Mouse (Mus musculus) embryonic facial prominence, embryonic 14.5 days (tissue): ENCODE measurements around the gene Arl5a. TPM values are rescaled to one million over a fixed set of nuclear protein-coding genes. Genes with fewer than 3 reads are reported as not detected.

ENCODE experiments used
- ATAC-seq: fragments of 200-750 bp; cut with Nextera tagmentation; 2 replicates; pipeline ENCODE4 v1.8.0; 2017; ENCODE audit warnings: low read depth, moderate number of reproducible peaks, moderate TSS enrichment
- DNase-seq: peaks from one replicate; pipeline ENCODE4 v3.0.0-alpha.2; 2015; ENCODE audit warnings: low spot score
- H3K27ac ChIP-seq: fragments of 300-500 bp; sonication (generic); replicated peaks from 2 replicates; pipeline ENCODE4 v1.5.1; 2014; ENCODE audit warnings: low read depth, mild to moderate bottlenecking, low read length, moderate library complexity
- H3K27me3 ChIP-seq: fragments of 300-500 bp; sonication (generic); replicated peaks from 2 replicates; pipeline ENCODE4 v1.6.1; 2014; ENCODE audit warnings: low read length; ENCODE audit not compliant: control insufficient read depth, insufficient read depth
- H3K36me3 ChIP-seq: fragments of 300-500 bp; sonication (generic); 2 replicates; pipeline ENCODE4 v1.6.1; 2014; ENCODE audit warnings: low read length, mixed read lengths; ENCODE audit not compliant: control insufficient read depth, insufficient read depth
- H3K4me1 ChIP-seq: fragments of 300-500 bp; sonication (generic); 2 replicates; pipeline ENCODE4 v1.6.1; 2014; ENCODE audit warnings: antibody characterized with exemption, low read length; ENCODE audit not compliant: control insufficient read depth, insufficient read depth
- H3K4me2 ChIP-seq: fragments of 300-500 bp; sonication (generic); 2 replicates; pipeline ENCODE4 v1.6.1; 2014; ENCODE audit warnings: low read depth, mild to moderate bottlenecking, low read length, moderate library complexity, mixed read lengths
- H3K4me3 ChIP-seq: fragments of 300-500 bp; sonication (generic); 2 replicates; pipeline ENCODE4 v1.5.1; 2014; ENCODE audit warnings: low read depth, mild to moderate bottlenecking, low read length
- H3K9ac ChIP-seq: fragments of 300-500 bp; sonication (generic); 2 replicates; pipeline ENCODE4 v1.6.1; 2014; ENCODE audit warnings: low read depth, mild to moderate bottlenecking, low read length, moderate library complexity, mixed read lengths
- H3K9me3 ChIP-seq: fragments of 300-500 bp; sonication (generic); 2 replicates; pipeline ENCODE4 v1.6.1; 2016; ENCODE audit warnings: low read length; ENCODE audit not compliant: control insufficient read depth
- WGBS: fragments of 180-500 bp; shearing (Covaris S2); extraction: QIAGEN DNeasy Blood & Tissue Kit; methylation state at CpG from one replicate; pipeline ENCODE4 v1.1.7; 2014; 5-methylcytosine and 5-hydroxymethylcytosine counted together
- polyA plus RNA-seq: library from polyadenylated mRNA; unstranded; fragments of >200 nt; fragmentation: Nextera tagmentation; extraction: Ambion mirVana; gene quantifications from 2 replicates; pipeline ENCODE4 v1.2.1, GENCODE M21; 2014

Gene Arl5a
- polyA plus RNA-seq, 1 experiment from 2014 or later: 66.8 TPM

DNA sequence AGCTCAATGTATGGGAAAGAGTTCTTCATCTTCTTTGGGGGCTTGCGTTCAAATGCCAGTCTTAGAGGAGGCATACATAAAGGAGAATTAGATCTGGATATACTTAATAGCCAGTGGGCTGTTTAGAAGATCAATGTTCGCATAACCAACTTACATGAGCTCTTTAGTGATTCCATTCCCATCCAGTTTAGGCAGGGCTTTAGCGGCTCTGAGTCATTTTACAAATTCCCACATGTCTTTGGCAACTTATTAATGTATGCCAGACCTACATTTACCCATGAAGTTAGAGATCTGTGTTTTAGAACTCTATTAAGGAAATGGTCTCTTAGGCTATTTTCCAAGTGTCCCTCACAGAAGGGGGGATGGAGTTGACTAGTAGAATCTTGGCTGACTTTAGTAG is 1.3 kb upstream of the Arl5a start:
- Histone ChIP-seq H3K4me3 (peak overlapping the region; percentile 97; the same call in 1 of the 2 replicates), H3K9me3 (no peaks in the 10 kb centered on the region), H3K4me1 (peaks cover 24% of the 10 kb centered on the region), H3K9ac (no peak overlapping the region), H3K36me3 (no peaks in the 10 kb centered on the region), H3K27me3 (no peaks in the 10 kb centered on the region), H3K27ac (no peak overlapping the region), H3K4me2 (peak overlapping the region; percentile 73)
- WGBS: 68% methylated on average over 3 of the region's 3 CpGs
- ATAC-seq: no peak
- no peak for DNase-seq

DNA sequence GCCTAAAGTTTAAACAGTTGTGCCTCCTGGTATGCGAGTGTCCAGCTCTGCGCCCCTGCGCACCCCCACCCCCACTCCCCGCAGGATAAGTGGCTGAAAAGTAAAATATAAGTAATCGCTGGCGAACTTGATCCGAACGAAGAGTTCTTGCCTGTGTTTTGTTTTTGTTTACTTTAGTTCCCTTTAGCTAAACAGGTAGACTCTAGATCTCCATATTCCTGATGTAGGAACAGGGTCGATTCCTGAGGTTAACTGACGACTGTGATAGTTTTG is 758 bp upstream of the Arl5a start:
- Histone ChIP-seq H3K4me1 (peaks cover 24% of the 10 kb centered on the region), H3K4me3 (peak overlapping the region; percentile 97), H3K27me3 (no peaks in the 10 kb centered on the region), H3K9ac (peak overlapping the region; percentile 96), H3K4me2 (peak overlapping the region; percentile 73), H3K27ac (peak overlapping the region; percentile 91), H3K9me3 (no peaks in the 10 kb centered on the region), H3K36me3 (no peaks in the 10 kb centered on the region)
- DNase-seq (no peak), ATAC-seq (0 out of 2 replicates have a peak, but pooled peaks have one; percentile 6)
- 14% methylated on average over 10 of the region's 10 CpGs for WGBS

DNA sequence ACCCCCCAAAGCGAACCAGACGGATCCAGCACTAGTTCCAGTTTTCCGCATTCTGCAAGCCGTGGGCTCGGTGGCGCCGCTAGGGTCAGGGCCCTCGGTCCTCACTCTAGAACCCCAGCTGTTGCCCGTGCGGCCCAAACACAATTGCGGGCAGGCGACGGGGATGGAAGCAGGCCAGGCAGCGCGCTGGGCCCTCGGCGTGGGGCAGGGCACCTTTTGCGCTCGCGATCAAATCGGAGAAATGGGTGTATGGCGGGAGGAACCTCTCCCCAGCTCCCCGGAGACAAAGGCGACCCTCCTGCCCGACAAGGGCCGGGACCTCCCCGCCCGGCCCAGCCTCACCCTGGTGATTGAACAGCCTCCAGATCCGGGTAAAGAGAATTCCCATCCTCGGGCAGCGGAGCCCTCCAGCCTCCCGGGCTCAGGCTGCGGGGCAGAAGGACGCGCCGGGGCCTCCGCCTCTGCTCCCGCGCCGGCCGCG is 413 bp downstream of the Arl5a start:
- peaks cover 24% of the 10 kb centered on the region for H3K4me1 ChIP-seq
- DNase-seq: peak; percentile 23
- under 1% methylated on average over 24 of the region's 42 CpGs for WGBS
- H3K27ac ChIP-seq: peak overlapping the region; percentile 91
- H3K9ac ChIP-seq: peak overlapping the region; percentile 96
- H3K36me3 ChIP-seq: no peaks in the 10 kb centered on the region
- H3K4me2 ChIP-seq: peak overlapping the region; percentile 73
- no peaks in the 10 kb centered on the region for H3K27me3 ChIP-seq
- no peaks in the 10 kb centered on the region for H3K9me3 ChIP-seq
- H3K4me3 ChIP-seq: peak overlapping the region; percentile 97
- peak; percentile 79 for ATAC-seq

DNA sequence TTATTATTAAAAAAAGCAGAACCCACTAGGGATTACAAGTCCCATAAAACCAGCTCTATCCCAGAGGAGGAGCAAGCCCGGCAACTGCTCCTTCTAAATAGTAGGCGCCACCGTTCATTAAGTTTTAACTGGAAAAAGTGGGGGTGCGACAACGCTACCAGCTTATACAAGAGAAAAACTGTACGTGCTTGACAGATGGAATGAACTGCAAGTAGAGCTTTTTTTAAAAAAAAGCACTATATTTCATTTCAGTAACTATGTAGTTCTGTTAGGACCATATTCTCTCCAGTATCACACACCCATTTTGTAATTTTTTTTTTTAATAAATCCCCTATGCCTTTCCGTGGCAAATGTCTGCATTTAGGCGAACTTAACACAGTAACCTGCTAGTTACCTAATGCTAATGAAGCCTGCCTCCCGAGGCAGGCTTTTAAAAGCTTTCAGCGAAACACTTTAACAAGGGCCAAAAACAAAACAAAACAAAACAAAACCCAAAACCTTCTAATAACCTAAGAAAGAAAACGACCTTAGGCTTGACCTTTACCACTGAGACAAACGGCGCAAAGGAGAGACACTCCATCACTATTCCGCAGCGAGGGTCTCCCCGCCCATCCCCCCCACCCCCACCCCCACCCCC is 972 bp downstream of the Arl5a start:
- Histone ChIP-seq H3K9ac (peak overlapping the region; percentile 96), H3K27ac (no peak overlapping the region), H3K4me3 (peak overlapping the region; percentile 97), H3K27me3 (no peaks in the 10 kb centered on the region), H3K9me3 (no peaks in the 10 kb centered on the region), H3K4me1 (peaks cover 24% of the 10 kb centered on the region), H3K36me3 (no peaks in the 10 kb centered on the region), H3K4me2 (peak overlapping the region; percentile 73)
- 3% methylated on average over 14 of the region's 16 CpGs for WGBS
- ATAC-seq: no peak
- peak; percentile 44 for DNase-seq

DNA sequence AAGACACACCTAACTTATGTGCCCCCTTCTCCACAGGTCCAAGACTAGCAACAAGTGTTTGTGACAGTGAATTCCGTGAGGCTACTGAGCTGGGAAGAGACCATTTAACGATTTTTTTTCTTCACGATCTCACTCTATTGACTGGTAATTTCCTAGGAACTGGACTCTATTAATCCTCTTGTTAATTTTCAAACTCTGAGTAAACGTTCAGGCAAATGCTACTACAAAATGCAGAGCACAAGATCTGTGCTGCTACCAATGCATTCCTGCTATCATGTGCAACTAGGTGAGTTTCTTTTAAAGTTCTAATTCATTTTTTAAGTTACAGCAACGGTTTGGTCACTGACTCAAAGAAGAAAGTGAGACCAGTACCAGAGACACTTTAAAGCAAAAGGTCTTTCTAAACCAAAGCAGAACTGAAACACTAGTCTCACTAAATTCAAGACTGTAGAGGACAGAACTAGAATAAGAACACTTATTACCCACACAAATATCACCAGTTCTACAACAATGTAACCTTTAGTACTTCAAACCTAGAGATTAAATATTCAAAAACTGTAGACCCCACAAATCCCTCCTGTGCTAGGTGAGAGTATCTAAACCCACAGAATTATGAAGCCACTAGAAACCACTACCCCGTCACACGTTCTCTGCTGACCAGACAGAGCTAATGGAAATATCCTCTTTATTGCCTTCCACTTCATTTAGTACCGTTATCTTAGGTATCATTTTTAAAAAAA is 1.7 kb downstream of the Arl5a start:
- Histone ChIP-seq H3K4me2 (peak overlapping the region; percentile 73), H3K9me3 (no peaks in the 10 kb centered on the region), H3K27ac (no peak overlapping the region), H3K4me1 (peaks cover 24% of the 10 kb centered on the region), H3K36me3 (no peaks in the 10 kb centered on the region), H3K4me3 (peak overlapping the region; percentile 97), H3K27me3 (no peaks in the 10 kb centered on the region), H3K9ac (peak overlapping the region; percentile 96)
- no peak for DNase-seq
- ATAC-seq: no peak
- 57% methylated on average over 8 of the region's 8 CpGs for WGBS

DNA sequence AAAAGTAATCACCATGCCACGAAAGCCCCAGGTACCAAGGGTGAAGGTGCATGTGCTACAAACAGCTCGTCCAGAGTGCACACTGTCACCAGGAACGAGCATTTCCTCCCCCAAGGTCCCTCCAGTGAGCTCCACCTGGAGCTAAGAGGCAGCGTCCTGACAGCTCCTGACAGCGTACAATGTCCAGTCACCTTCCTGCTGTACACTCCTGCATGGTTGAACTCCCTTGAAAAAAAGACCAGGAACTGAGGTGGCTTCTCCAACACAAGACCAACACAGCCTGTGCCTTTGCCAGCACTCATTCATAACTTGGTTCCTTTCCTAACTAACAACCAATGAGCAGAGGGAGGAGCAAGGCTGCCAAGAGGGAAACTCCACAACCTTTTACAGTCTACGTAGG is 3.5 kb downstream of the Arl5a start:
- no peak overlapping the region for H3K4me2 ChIP-seq
- peaks cover 24% of the 10 kb centered on the region for H3K4me1 ChIP-seq
- peaks cover 10% of the 10 kb centered on the region for H3K36me3 ChIP-seq
- ATAC-seq: no peak
- H3K27me3 ChIP-seq: no peaks in the 10 kb centered on the region
- no peak for DNase-seq
- H3K9ac ChIP-seq: no peak overlapping the region
- WGBS: 66% methylated on average over 6 of the region's 6 CpGs
- no peak overlapping the region for H3K27ac ChIP-seq
- H3K9me3 ChIP-seq: peaks cover 5% of the 10 kb centered on the region; the same call in 1 of the 2 replicates
- H3K4me3 ChIP-seq: no peak overlapping the region

DNA sequence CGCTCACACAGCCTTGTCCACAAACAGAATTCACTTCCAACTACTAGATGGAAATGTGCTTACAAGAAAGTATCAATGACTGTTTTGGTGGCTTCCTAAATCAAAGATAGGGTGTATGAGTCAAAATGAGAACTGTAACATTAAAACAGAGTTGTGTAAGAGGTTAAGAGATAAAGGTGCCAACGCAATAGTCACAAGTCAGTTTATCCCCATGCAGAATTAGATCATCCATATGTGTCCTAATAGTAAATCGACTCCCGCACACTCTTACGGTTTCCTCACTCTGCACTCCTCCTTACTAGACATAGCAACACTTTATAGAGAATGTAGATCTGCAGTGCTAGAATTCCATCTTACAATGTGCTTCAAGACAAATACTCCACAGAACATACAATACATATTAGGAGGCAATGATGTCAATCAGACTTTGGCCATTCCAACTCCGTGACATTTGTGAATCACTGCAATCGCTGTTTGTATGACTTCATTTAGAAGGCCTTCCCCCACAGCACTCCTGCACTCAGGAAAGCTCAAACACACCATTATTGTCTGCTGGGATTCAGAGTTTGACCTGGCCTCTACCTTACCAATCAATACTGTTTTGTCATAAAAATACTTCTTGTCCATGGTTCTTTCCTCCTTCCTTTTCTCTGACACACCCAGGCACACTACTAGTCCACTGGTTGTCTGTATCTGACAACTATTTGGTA is 4.5 kb downstream of the Arl5a start:
- Histone ChIP-seq H3K27me3 (no peaks in the 10 kb centered on the region), H3K4me3 (no peak overlapping the region), H3K9me3 (peaks cover 13% of the 10 kb centered on the region), H3K27ac (no peak overlapping the region), H3K4me1 (peaks cover 17% of the 10 kb centered on the region; the same call in 1 of the 2 replicates), H3K4me2 (no peak overlapping the region), H3K36me3 (peaks cover 20% of the 10 kb centered on the region), H3K9ac (no peak overlapping the region)
- WGBS: 85% methylated on average over 7 of the region's 7 CpGs
- no peak for DNase-seq
- ATAC-seq: no peak

DNA sequence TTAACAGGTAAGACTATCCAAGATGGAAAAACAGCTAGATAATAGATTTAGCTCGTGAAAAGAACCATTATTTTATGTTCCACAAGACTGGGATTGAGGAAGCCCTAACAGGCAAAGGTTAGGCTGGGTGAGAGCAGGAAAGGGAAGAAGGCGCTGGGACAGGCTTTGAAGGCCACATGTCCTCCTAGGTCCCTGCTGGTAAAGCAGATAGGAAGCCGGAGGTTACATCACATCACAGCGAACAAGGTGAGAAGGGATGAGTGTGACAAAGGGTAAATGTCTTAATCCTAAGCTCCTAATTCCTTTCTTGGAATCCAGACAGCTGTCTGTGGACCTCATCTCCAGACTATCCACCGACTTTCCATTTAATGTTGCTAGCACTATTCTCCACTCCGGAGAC is 5.4 kb downstream of the Arl5a start:
- no peak overlapping the region for H3K9ac ChIP-seq
- no peak overlapping the region for H3K4me2 ChIP-seq
- no peak overlapping the region for H3K27ac ChIP-seq
- H3K4me1 ChIP-seq: peaks cover 17% of the 10 kb centered on the region; the same call in 1 of the 2 replicates
- no peak for ATAC-seq
- peaks cover 14% of the 10 kb centered on the region for H3K9me3 ChIP-seq
- DNase-seq: no peak
- WGBS: 83% methylated on average over 6 of the region's 6 CpGs
- H3K27me3 ChIP-seq: no peaks in the 10 kb centered on the region
- no peak overlapping the region for H3K4me3 ChIP-seq
- peaks cover 21% of the 10 kb centered on the region for H3K36me3 ChIP-seq
